Mouse (Mus musculus) intestine, postnatal 0 days (tissue): ENCODE data around the gene Cyp4x1. TPM values are rescaled to one million over a fixed set of nuclear protein-coding genes. Genes with fewer than 3 reads are reported as not detected.

ENCODE experiments used
- ATAC-seq: fragments of 200-750 bp; cut with Nextera tagmentation; 2 replicates; pipeline ENCODE4 v1.8.0; 2017; ENCODE audit warnings: mild to moderate bottlenecking, moderate TSS enrichment, moderate library complexity
- H3K27ac ChIP-seq: fragments of 300-500 bp; sonication (generic); 2 replicates; pipeline ENCODE4 v1.5.1; 2014; ENCODE audit warnings: mild to moderate bottlenecking, low read depth, low read length, moderate library complexity
- H3K27me3 ChIP-seq: fragments of 300-500 bp; sonication (generic); replicated peaks from 2 replicates; pipeline ENCODE4 v1.6.1; 2014; ENCODE audit warnings: low read length, mixed read lengths; ENCODE audit not compliant: control insufficient read depth, insufficient read depth
- H3K36me3 ChIP-seq: fragments of 300-500 bp; sonication (generic); 2 replicates; pipeline ENCODE4 v1.6.1; 2014; ENCODE audit warnings: mild to moderate bottlenecking, moderate library complexity; ENCODE audit not compliant: control insufficient read depth, insufficient read depth
- H3K4me1 ChIP-seq: fragments of 300-500 bp; sonication (generic); replicated peaks from 2 replicates; pipeline ENCODE4 v1.6.1; 2014; ENCODE audit warnings: antibody characterized with exemption, low read length, mixed read lengths; ENCODE audit not compliant: control insufficient read depth, insufficient read depth
- H3K4me2 ChIP-seq: fragments of 300-500 bp; sonication (generic); replicated peaks from 2 replicates; pipeline ENCODE4 v1.6.1; 2014; ENCODE audit warnings: low read depth, mild to moderate bottlenecking, moderate library complexity
- H3K4me3 ChIP-seq: fragments of 300-500 bp; sonication (generic); 2 replicates; pipeline ENCODE4 v1.5.1; 2014; ENCODE audit warnings: low read depth, low read length
- H3K9ac ChIP-seq: fragments of 300-500 bp; sonication (generic); 2 replicates; pipeline ENCODE4 v1.6.1; 2014; ENCODE audit warnings: mild to moderate bottlenecking, low read depth, low read length
- H3K9me3 ChIP-seq: fragments of 300-500 bp; sonication (generic); 2 replicates; pipeline ENCODE4 v1.6.1; 2016; ENCODE audit warnings: mixed run types; ENCODE audit not compliant: control insufficient read depth
- CTCF ChIP-seq: sonication (generic); IDR thresholded peaks from 2 replicates; pipeline ENCODE4 v1.5.1; 2016; ENCODE audit warnings: low read depth, mild to moderate bottlenecking, control low read depth, antibody characterized with exemption, moderate library complexity
- WGBS: fragments of 180-500 bp; shearing (Covaris S2); extraction: QIAGEN DNeasy Blood & Tissue Kit; methylation state at CpG from one replicate; pipeline ENCODE4 v1.1.7; 2014; 5-methylcytosine and 5-hydroxymethylcytosine counted together
- polyA plus RNA-seq: library from polyadenylated mRNA; unstranded; fragments of >200 nt; fragmentation: Nextera tagmentation; extraction: Ambion mirVana; gene quantifications from 2 replicates; pipeline ENCODE4 v1.2.1, GENCODE M21; 2015

Cyp4x1 gene
- polyA plus RNA-seq, 1 experiment from 2014 or later = 0.21 TPM

DNA sequence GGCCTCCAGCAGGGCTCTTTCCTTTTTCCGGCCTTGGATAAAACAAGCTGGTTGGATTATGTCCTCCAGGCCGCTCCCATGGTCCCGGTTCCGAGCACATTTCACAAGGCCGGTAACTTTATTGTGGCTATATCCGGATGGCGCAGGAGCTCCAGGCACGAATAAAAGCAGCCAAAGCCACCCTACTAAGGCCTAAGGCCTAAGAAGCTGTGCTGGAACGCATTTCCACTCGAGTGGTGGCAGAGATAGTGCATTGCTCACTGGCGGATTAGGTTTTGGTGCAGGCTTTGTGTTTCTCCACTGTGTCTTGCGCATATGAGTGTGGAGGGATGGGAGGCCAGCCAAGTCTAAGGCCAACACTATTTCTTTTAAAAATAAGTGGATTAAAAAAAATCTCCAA lies 74.2 kb downstream of the Cyp4x1 start:
- TF ChIP-seq CTCF = no peak
- Histone ChIP-seq H3K4me3 (no peak overlapping the region), H3K9ac (no peak overlapping the region), H3K4me2 (no peak overlapping the region; the same call in 1 of the 2 replicates), H3K27me3 (peaks cover 97% of the 10 kb centered on the region), H3K4me1 (0 out of 2 replicates have a peak, but pooled peaks cover 2% of the 10 kb centered on the region), H3K27ac (no peak overlapping the region), H3K36me3 (no peaks in the 10 kb centered on the region), H3K9me3 (no peaks in the 10 kb centered on the region)
- no peak for ATAC-seq
- 27% methylated on average over 12 of the region's 12 CpGs for WGBS

DNA sequence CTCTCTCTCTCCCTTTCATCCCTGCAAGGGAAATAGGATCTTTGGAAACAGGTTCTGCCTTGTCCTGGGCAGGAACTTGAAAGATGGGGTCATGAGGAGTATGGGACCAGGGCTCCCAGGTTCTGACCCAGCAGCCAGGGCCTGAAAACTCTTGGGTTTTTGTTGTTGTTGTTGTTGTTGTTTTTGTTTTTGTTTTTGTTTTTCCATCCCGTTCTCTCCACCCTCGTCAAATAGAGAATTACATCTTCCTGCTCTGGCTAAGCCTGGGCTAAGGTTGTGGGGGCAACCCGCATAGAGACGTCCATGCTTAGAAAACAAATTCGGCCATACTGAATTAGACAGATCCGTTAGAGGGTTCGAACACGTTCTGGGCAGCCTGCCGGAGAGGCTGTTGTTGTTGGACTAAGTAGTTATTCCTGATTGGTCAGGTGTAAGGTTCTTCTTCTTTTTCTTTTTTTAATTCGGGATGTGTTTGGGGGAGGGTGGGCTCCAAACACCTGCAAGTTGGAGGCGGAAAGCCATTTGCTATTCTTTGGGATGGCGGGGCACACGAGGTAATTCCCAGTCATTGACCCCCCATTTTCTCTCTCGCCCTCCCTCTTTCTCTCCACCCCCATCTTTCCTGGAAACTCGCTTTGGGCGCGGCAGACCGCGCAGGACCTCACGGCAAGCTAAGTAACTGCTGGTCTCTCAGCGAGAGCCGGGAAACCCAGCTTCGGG lies 75.0 kb downstream of the Cyp4x1 start:
- Histone ChIP-seq H3K27ac (no peak overlapping the region), H3K27me3 (peaks cover 97% of the 10 kb centered on the region), H3K4me1 (0 out of 2 replicates have a peak, but pooled peaks cover 2% of the 10 kb centered on the region), H3K36me3 (no peaks in the 10 kb centered on the region), H3K9ac (no peak overlapping the region), H3K4me2 (peak overlapping the region; percentile 59), H3K9me3 (no peaks in the 10 kb centered on the region), H3K4me3 (peak overlapping the region; percentile 44)
- WGBS = 6% methylated on average over 23 of the region's 23 CpGs
- no peak for ATAC-seq
- no peak for TF ChIP-seq CTCF

DNA sequence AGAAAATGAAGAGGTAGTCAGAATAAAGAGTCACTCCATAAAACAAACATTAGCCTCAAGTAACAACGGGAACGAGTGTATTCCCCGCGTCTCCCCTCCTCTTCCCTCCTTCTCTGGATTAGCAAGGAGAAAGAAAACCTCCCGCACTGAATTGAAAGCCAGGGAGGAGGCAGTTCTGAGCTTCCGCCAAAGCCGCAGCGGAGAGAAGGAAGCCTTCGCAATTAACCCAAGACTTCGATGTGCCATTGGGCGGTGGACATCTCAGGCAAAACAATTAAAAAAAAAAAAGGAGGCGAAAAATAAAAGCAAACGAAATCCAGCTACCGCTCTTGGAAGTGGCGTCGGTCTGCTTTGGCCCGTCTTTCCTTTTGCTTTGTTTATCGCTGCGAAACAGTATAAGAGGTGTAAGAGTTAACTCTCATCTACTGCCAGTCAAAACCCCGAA lies 75.7 kb downstream of the Cyp4x1 start:
- 3% methylated on average over 20 of the region's 20 CpGs for WGBS
- H3K4me1 ChIP-seq = 0 out of 2 replicates have a peak, but pooled peaks cover under 1% of the 10 kb centered on the region
- H3K4me3 ChIP-seq = peak overlapping the region; percentile 44; the same call in 1 of the 2 replicates
- H3K27me3 ChIP-seq = peaks cover 96% of the 10 kb centered on the region
- no peak for TF ChIP-seq CTCF
- peak overlapping the region; percentile 0; the same call in 1 of the 2 replicates for H3K9ac ChIP-seq
- peak overlapping the region; percentile 21; the same call in 1 of the 2 replicates for H3K27ac ChIP-seq
- no peaks in the 10 kb centered on the region for H3K9me3 ChIP-seq
- ATAC-seq = no peak
- H3K4me2 ChIP-seq = peak overlapping the region; percentile 59; the same call in 1 of the 2 replicates
- H3K36me3 ChIP-seq = no peaks in the 10 kb centered on the region

DNA sequence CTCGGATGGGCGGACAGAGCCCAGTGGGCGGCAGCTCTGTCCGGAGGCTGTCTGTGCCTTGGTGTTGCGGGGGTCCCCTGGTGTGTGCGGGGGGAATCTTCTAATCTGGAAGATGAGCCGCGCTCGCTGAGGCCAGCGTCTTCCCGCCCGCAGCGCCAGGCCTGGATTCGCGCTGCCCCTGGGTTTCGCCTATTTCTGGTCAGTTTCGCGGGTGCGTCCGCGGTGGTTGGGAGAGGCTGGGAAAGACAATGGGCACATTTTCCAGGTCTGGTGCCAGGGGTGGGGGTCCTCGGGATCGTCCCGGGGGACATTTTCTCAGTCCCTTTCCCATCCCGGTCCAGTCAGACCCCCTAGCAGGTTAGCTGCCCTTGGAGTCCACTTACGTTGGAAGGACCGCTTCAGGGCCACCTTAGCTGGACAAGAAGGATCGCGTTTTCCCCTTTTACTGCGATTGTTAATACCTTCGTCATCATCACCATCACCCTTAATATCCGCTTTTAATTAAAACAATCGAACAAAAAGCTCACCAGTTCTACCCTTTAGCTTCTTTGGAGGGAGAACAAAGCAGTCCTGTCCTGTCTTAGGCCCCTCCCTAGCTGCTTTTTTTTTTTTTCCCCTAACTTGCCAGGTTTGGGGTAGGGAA lies 76.3 kb downstream of the Cyp4x1 start:
- Histone ChIP-seq H3K27me3 (peaks cover 92% of the 10 kb centered on the region), H3K4me3 (peak overlapping the region; percentile 44), H3K9ac (peak overlapping the region; percentile 0; the same call in 1 of the 2 replicates), H3K4me2 (peak overlapping the region; percentile 59), H3K4me1 (no peaks in the 10 kb centered on the region), H3K27ac (peak overlapping the region; percentile 21), H3K9me3 (no peaks in the 10 kb centered on the region), H3K36me3 (no peaks in the 10 kb centered on the region)
- TF ChIP-seq CTCF = no peak
- 3% methylated on average over 33 of the region's 33 CpGs for WGBS
- ATAC-seq = no peak

DNA sequence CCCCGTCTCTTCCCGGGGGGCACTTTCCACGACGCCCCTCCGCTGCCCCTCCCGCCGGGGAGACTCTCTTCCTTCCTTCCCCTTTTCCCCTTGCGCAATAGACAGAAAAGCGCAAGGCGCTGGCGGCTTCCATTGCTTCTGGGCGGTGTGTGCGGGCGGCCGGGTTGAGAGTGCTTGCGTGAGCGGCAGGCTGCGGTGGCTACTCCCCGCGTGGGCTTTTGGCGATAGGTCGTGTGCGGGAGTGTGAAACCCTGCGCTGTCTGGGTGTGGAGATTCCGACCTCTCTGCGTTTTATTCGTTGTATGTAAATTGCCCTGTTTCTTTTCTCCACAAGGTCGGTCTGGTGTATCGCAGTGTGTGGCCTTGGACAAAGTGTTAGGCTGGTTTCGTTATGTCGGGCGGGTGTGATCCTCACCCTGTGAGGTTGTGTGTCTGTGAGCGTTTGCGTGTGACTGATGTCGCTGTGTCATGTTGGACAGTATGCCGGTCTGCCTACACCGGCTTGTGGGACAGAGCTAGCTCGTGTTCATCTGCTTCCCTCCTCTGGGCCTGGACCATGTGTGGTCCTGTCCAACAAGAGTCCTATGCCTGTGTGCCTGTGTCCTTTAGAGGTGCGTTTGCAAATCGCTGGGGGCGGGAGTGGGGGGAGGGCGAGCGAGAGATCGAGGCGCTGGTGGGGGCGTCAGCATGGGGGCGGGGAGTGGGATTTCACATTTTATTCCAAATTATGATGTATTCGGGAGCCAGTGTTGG lies 77.0 kb downstream of the Cyp4x1 start:
- Histone ChIP-seq H3K27me3 (peaks cover 92% of the 10 kb centered on the region), H3K4me3 (peak overlapping the region; percentile 44), H3K9me3 (no peaks in the 10 kb centered on the region), H3K36me3 (no peaks in the 10 kb centered on the region), H3K9ac (0 out of 2 replicates have a peak overlapping the region, but pooled peaks have one; percentile 0), H3K4me2 (peak overlapping the region; percentile 59), H3K4me1 (no peaks in the 10 kb centered on the region), H3K27ac (peak overlapping the region; percentile 21; the same call in 1 of the 2 replicates)
- WGBS = under 1% methylated on average over 48 of the region's 48 CpGs
- TF ChIP-seq CTCF = no peak
- ATAC-seq = peak; percentile 48; the same call in 1 of the 2 replicates
